In genomic region chr6:94553085-94553484, GRCm38 (mm10) we compare ENCODE assay signal across 24 mouse cellular contexts. TPM values are rescaled to one million over a fixed set of nuclear protein-coding genes. Genes with fewer than 3 reads are reported as not detected.
A peak's percentile ranks its signal among the peaks of the same experiment; 100 is the strongest.
DNase-seq lines count a peak whose midpoint lies in the region; ATAC-seq and TF ChIP-seq lines count a peak whose summit lies in the region.
"Had no signal": no experiment of that assay in that cellular context is flagged by ENCODE, and none has a peak within 500 bp of the region (broad histone marks: within the 10 kb centered on the region; RNA-seq: fewer than 3 reads in every experiment).

No protein-coding gene starts in this region.

- no peak overlapping the region for H3K4me2 ChIP-seq in midbrain, embryonic 11.5 days
- no peak overlapping the region for H3K4me2 ChIP-seq in midbrain, embryonic 16.5 days (ENCODE audit: low read length)
- H3K4me2 ChIP-seq: forebrain, embryonic 13.5 days; heart, embryonic 13.5 days; hindbrain, embryonic 14.5 days had no signal

- no peak for ATAC-seq in midbrain, embryonic 11.5 days (ENCODE audit: low FRiP score)
- no peak for ATAC-seq in midbrain, embryonic 16.5 days
- ATAC-seq: activated CD4-positive, CD25-positive, alpha-beta regulatory T cell, adult 4 months; forebrain, embryonic 13.5 days; forebrain, embryonic 16.5 days; hindbrain, postnatal 0 days; inflammation-experienced regulatory T-cells, adult 6 months had no signal

- peak; percentile 26 for DNase-seq in gastrocnemius, adult 18-20 months (ENCODE audit: low spot score)
- no peak for DNase-seq in gastrocnemius, adult 8-10 months (ENCODE audit: low spot score in 2 of 2)
- no peak for DNase-seq in layer of hippocampus, adult 2 months (ENCODE audit: low spot score in 2 of 2)
- no peak for DNase-seq in layer of hippocampus, postnatal 10 days (ENCODE audit: low spot score in 2 of 2)
- peak; percentile 26 for DNase-seq in midbrain, embryonic 11.5 days (ENCODE audit: low spot score, missing footprints)
- DNase-seq: adrenal gland, postnatal 10 days; adrenal gland, postnatal 36 days; cerebellum, adult 18-20 months; cerebellum, adult 9-10 months; cerebellum, postnatal 14 days; gastrocnemius, postnatal 10 days; heart, adult 18-20 months; heart, postnatal 14 days; heart, postnatal 4 days had no signal

- no peaks in the 10 kb centered on the region for H3K4me1 ChIP-seq in midbrain, embryonic 11.5 days (ENCODE audit: control insufficient read depth, insufficient read depth, low read length)
- H3K4me1 ChIP-seq in midbrain, embryonic 16.5 days (ENCODE audit: control insufficient read depth, insufficient read depth, low read length): peaks cover 2% of the 10 kb centered on the region; the same call in 1 of the 2 replicates

- H3K4me3 ChIP-seq in layer of hippocampus, adult 2 months: no peak overlapping the region
- no peak overlapping the region for H3K4me3 ChIP-seq in midbrain, embryonic 11.5 days (ENCODE audit: low read depth, low read length)
- H3K4me3 ChIP-seq in midbrain, embryonic 16.5 days (ENCODE audit: low read depth, low read length): no peak overlapping the region
- H3K4me3 ChIP-seq: forebrain, embryonic 10.5 days; forebrain, embryonic 13.5 days; heart, embryonic 10.5 days; heart, embryonic 13.5 days had no signal

- no peak for TF ChIP-seq CTCF in layer of hippocampus, adult 2 months (conservative IDR thresholded peaks at IDR 0.05)

- no peaks in the 10 kb centered on the region for H3K27me3 ChIP-seq in midbrain, embryonic 11.5 days (ENCODE audit: control insufficient read depth, insufficient read depth, low read length)
- H3K27me3 ChIP-seq in midbrain, embryonic 16.5 days (ENCODE audit: control insufficient read depth, insufficient read depth, low read depth, low read length): no peaks in the 10 kb centered on the region
- H3K27me3 ChIP-seq: forebrain, embryonic 13.5 days; heart, embryonic 13.5 days had no signal

- 0 out of 2 replicates have a peak overlapping the region, but pooled peaks have one; percentile 28 for H3K27ac ChIP-seq in layer of hippocampus, adult 2 months
- H3K27ac ChIP-seq in midbrain, embryonic 11.5 days (ENCODE audit: low read depth, low read length): no peak overlapping the region
- no peak overlapping the region for H3K27ac ChIP-seq in midbrain, embryonic 16.5 days (ENCODE audit: low read length)
- H3K27ac ChIP-seq: forebrain, embryonic 10.5 days; forebrain, embryonic 13.5 days; heart, embryonic 10.5 days; heart, embryonic 13.5 days; hindbrain, embryonic 14.5 days; hindbrain, postnatal 0 days had no signal

- no peaks in the 10 kb centered on the region for H3K9me3 ChIP-seq in midbrain, embryonic 11.5 days (ENCODE audit: control insufficient read depth, low read length)
- H3K9me3 ChIP-seq in midbrain, embryonic 16.5 days (replicated peaks; ENCODE audit: control insufficient read depth, low read length, poor library complexity, severe bottlenecking): no peaks in the 10 kb centered on the region
- H3K9me3 ChIP-seq: heart, embryonic 10.5 days had no signal

- WGBS in midbrain, embryonic 11.5 days: 94% methylated on average over 5 of the region's 5 CpGs
- WGBS in midbrain, embryonic 16.5 days: 95% methylated on average over 5 of the region's 5 CpGs

- H3K36me3 ChIP-seq in midbrain, embryonic 11.5 days (ENCODE audit: control insufficient read depth, insufficient read depth, low read length): no peaks in the 10 kb centered on the region
- no peaks in the 10 kb centered on the region for H3K36me3 ChIP-seq in midbrain, embryonic 16.5 days (ENCODE audit: control insufficient read depth, insufficient read depth, low read length)
- H3K36me3 ChIP-seq: forebrain, embryonic 10.5 days; heart, embryonic 10.5 days had no signal

- no peak overlapping the region for H3K9ac ChIP-seq in midbrain, embryonic 11.5 days (ENCODE audit: low read length)
- no peak overlapping the region for H3K9ac ChIP-seq in midbrain, embryonic 16.5 days (ENCODE audit: low read depth, low read length)
- H3K9ac ChIP-seq: forebrain, embryonic 13.5 days; heart, embryonic 13.5 days; hindbrain, embryonic 14.5 days had no signal

RNA-seq across cellular contexts. Expression of gene Slc25a26, which starts 53.0 kb away (rescaled TPM):
- total RNA-seq in gastrocnemius, adult 18-20 months (2021): 10 to 100 TPM; 15.4 to 18.1 TPM
- 10 to 100 TPM; 14.5 to 19.0 (median 17.9) TPM for total RNA-seq in gastrocnemius, adult 8-10 months (2022)
- 10 to 100 TPM; 19.3 to 21.1 TPM for total RNA-seq in layer of hippocampus, adult 2 months (2021)
- 10 to 100 TPM; 12.2 to 15.6 TPM for total RNA-seq in layer of hippocampus, postnatal 10 days (2021)
- 7.1 and 9.8 TPM in 2 replicates for polyA plus RNA-seq in midbrain, embryonic 11.5 days (2014; fragmentation: Nextera tagmentation; extraction: Ambion mirVana)
- 8.4 and 9.1 TPM in 2 replicates for polyA plus RNA-seq in midbrain, embryonic 16.5 days (2015; fragmentation: Nextera tagmentation; extraction: Ambion mirVana)

Comparison
In these comparisons a context has a peak if more than half of its experiments do, and no peak if none do; other contexts are left out.
1. DNase-seq: peak in gastrocnemius, adult 18-20 months (single experiment) and midbrain, embryonic 11.5 days (single experiment); none in gastrocnemius, adult 8-10 months (0 of 2), layer of hippocampus, adult 2 months (0 of 2) and layer of hippocampus, postnatal 10 days (0 of 2).